Mouse (Mus musculus) lung, postnatal 25 days (tissue): ENCODE data around the gene Dmd.

ENCODE experiments used
- DNase-seq: peaks from one replicate; pipeline ENCODE4 v3.0.0; 2022; ENCODE audit warnings: low spot score

The Dmd gene

DNA sequence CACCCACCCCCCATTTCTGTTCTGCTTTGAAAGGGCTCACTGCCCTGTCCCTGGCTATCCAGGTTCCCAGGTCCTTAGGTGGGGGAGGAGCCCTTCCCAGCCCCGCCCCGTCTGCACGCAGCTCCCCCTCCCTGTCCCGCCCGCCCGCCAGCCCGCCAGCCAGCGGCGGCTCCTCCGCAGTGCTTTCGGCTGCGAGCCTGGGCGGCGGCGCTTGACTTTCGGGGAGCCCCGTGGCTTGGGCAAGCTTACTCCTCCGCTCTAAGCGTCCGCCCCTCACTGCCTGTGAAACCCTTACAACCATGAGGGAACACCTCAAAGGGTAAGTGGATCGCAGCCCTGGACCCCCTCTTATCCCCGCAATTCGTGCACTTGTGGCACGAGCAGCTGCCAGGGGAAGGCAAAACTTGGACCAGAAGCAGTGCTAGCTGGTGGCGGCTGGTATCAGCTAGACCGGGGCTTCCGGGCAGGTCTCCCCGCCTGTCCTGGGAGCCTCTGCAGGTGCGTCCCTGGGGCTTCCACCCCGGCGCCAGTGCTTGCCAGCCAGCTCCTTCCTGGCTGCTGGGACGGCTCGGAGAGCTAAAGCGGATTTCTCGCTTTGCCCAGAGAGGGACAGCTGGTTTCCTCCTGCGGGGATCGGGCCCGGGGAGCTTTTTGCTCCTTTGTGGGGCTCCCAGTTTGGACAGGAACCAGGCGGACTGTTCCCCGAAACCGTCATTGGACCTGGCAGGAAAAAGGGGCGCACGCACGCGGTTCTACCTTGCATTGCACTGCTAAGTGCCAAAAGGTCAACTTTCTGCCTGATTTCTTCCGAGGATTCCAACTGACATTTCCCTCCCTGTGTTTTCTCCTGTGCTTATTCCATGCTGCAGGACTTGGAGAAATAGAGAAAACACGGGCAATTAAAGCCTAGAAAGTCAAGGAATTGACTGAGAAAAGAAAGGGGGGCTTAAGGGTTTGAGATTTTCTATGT is 2099.8 kb downstream of the Dmd start:
- peak; percentile 43 for DNase-seq

DNA sequence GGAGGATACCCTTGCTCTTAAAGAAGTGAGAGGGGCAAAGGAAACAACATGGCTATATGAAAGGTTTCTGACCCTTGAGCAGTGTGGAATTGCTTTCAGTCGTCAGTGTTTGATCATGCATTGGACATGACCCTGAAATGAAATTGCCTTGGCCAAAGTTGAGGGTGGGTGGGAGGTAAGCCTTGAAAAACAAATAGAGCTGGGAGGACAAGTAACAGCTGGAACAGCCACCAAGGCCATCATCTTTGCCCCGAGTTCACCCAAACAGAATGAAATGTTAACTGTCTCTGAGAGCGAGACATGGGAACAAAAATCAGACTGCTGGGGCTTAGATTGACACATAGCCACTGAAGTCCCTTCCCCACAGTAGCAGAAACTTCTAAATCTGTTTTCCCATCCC is 2100.9 kb downstream of the Dmd start:
- no peak for DNase-seq

DNA sequence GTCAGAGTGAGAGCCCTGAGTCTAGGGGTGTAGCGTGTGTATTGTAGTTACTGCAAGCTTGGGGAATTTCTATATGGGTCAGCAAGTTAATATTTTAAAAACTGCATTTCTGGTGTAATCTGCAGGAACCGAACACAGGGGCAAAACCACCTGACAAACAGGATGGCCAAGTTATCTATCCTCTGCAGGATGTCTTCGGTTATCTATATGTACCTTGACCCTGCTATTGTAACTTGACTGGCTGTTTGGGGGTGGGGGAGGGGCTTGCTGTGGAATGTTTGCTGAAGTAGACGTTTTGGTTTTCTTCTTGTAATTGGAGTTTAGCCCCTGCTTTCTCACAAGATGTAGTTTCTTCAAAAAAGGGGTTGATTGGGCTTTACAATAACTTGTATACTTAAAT is 2124.9 kb downstream of the Dmd start:
- no peak for DNase-seq

DNA sequence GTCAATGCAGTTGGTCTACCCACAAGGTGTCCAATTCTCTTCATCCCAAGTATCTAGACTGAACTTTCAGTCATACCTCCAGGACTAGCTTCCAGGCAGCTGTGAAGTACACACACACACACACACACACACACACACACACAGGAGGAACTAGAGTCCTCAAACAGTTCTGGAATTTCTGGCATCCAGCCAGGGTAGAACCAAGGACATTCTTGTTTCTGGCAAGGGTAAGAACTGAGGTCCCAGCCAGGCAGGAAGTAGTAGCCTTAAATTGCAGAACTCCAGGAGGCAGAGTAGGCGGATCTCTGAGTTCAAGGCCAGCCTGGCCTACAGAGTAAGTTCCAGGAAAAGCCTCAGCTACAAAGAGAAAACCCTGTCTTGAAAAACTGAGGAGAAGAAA is 2128.2 kb downstream of the Dmd start:
- peak; percentile 45 for DNase-seq

DNA sequence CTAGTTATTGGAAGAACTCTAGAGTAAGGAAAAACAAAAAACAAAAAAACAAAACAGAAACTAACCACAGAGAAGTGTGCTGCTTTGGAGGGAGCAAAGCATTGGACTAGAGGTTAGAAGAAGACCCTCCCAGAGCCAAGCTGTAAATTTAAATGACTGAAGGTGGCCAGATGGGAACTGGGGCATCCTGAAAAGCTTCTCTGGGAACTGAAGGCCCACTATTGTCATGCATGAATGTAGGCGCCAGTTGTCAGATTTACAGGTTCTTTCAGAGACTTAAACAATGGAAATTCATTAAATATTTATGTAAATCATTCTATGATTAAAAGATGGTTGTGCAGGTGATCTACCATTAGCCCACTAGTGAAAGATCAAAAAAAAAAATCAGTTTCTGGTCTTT is 2128.9 kb downstream of the Dmd start:
- DNase-seq, result no peak

DNA sequence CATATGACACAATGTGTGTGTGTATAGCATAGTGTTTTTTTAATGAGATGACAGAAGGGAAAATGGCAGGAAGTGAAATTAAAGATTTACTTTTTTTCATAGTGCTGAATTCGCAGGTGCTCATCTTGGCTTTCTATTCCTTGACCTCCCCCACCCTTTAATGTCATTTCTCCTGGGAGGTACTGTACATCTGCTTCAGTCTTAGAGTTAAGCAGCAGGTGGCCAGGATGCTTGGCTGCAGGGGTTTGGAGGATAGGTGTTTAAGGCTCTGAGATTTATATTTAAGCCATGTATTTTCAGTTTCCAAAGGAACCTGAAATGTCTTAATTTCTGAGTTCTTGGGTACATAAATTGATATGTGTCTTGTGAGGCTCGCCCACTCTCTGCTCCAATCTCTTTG is 2130.5 kb downstream of the Dmd start:
- no peak for DNase-seq

DNA sequence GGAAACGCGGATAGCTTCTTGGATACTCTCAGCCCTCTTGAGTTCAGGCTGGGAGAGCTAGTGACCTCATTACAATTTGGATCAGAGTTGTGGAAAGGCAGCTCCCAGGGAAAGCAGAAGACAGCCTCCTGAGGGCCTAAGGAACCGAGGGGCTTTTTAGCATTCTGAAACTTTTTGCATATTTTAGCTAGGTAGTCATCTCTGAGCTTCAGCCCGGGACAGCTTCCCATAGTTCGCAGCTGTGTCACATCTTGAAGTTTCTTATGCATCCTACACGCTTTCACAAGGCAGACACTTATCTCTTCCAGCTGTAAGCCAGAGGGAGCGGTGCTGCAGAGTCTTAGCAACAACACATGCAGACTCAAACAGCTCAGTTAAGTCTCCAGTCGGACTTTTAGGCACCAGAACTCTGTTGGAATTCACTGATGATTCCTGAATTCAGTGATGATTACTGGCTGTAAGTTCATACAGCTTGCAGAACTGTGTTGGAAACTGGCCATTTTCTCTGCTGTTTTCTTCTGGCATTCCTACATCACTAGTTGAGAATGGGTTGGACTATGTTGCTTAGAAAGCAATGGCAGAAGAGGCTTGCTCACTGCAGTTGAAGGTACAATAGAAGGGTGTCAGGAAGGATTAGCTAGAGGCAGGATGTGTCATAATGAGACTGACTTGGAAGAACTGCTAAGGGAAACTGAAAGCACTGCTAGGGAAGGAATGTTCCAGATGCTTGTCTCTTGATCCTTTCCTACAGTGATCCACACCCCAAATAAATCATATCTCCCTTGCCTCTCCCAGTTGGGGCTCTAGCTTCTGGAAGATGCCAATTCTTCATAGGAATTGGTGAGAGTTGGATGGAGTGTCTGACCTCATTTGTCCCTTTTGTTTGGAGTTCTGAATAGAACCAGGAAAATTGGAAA is 2135.8 kb downstream of the Dmd start:
- peak; percentile 7 for DNase-seq

DNA sequence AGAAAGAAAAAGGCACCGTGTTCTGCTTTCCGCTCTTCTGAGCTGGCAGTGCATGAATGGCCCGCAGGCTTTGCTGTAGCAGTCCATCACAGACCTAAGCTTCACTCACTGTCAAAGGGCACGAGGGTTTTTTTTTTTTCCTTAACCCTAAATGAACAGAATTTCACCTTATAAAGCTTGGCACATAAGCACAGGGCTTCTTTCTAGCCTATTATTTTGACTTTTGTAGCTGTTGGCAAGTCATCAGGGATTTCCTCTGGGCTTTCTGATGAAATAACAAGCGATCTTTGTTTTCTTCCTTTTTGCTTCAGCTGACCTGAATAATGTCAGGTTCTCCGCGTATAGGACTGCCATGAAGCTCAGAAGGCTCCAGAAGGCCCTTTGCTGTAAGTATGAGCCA is 2140.8 kb downstream of the Dmd start:
- DNase-seq, result no peak

DNA sequence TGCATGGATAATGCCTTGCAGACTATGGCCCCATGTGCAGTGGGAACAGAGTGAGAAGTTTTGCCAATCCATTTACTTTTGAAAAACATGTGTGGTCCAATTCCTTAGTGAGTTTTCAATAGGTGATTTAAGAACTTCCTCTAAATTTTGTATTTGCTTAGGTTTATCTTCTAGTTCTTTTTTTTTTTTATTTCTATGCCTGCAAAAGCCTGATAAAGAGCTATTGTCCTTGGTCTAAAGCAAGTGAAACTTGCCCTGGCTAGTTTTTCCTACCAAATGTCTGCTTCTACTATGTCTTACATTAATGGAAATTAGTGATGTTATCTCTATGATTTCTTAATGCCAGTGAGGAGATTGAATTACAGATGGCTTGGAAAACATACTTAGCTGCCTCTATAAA is 2144.7 kb downstream of the Dmd start:
- no peak for DNase-seq

DNA sequence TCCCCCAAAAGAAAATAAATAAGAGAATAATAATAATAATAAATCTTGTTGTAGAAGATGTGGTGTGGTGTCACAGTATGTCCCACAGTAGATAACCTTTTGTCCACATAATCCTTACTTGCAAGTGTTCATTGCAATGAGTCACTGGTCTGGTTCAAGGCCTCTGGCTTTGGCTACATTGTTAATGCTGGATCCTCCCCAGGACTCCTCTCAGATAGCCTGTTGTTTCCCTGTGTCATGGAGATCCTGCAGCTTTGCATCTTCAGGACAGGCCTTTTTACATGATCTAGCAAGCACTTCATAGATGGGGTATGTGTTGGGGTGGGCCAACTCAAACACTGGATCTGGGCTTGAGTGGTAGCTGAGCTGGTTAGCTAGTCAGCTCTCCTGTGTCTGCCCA is 2150.0 kb downstream of the Dmd start:
- DNase-seq, result no peak

DNA sequence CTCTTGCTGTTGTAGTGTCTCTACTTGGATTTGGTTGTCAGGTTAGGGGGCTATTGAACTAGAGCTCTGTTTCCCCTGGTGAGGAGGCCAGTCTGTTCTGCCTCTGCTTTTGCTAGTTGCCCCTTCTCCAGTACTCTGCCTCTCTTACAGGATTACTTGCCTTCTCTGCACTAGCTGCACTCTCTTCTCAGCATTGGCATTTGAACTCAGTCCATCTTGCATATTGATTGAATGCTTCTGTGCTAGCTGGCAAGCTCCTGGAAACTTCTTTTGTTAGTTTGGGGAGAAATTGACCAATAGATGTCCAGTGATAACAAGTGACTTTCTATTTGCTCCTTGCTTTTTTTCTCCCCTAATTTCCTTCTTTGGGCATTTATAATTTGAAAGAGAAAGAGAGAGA is 2163.7 kb downstream of the Dmd start:
- DNase-seq, result no peak

DNA sequence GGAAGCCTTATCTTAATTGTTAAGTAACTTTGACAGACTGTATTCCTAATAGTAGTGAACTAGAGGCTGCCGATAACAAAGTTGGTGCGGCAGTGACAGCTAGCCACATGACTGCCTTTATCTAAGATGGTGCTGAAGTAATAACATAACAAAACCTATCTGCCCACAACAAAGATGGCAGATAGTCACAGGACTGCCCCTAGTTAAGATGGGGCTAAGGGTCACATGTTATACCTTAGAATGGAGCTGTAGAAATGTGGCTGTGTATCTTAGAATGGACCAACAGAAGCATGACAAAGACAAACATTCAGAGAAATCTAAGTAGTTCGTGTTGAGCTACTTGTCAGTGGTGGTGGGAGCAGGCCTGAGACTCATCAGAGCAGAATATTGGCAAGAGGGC is 2184.0 kb downstream of the Dmd start:
- no peak for DNase-seq

DNA sequence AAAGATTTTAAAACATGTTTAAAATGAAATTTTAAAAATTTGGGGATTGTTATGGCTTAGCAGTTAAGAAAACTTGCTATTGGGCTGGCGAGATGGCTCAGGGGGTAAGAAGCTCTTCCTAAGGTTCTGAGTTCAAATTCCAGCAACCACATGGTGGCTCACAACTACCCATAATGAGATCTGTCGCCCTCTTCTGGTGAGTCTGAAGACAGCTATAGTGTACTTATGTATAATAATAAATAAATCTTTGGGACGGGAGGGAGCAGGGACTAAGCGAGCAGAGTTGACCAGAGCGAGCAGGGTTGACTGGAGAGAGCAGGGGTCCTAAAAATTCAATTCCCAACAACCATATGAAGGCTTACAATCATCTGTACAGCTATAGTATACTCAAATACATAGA is 2188.6 kb downstream of the Dmd start:
- no peak for DNase-seq

DNA sequence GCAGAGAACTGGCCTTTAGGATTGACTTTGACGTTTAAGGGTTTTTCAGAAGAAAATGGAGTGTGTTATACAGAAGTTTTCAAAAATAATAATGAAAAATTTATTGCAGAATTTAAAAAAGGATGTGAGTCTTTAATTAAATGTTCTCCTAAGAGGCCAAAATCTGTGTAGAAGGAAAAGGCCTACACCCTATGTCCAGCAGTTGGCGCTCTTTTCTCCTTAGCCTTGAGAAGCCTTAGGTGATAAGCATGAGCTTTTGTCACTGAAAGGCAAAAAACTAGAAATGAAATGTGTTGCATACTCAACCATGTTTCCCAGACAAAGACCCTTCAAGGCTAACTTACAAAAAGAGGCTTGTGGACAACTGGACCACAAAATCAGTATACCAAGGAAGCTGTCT is 2222.6 kb downstream of the Dmd start:
- peak; percentile 2 for DNase-seq

DNA sequence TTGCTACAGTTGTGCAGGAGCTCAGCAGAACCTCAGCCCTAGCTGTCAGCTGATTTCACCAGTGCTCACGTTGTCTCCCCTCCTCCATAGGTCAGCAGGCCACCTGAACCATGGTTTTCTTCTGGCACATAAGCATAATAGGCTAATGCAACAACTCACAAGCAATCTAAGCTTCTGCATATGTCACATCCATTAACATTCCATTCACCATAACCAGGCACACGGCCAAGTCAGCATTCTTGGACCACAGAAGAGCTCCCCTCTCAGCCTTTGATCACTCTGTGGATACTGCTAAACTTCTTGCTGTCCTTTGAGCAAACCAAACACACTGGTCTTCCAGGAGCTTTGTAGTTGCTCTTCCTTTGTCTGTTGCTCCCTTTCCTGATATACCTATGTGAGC is 2238.9 kb downstream of the Dmd start:
- no peak for DNase-seq

DNA sequence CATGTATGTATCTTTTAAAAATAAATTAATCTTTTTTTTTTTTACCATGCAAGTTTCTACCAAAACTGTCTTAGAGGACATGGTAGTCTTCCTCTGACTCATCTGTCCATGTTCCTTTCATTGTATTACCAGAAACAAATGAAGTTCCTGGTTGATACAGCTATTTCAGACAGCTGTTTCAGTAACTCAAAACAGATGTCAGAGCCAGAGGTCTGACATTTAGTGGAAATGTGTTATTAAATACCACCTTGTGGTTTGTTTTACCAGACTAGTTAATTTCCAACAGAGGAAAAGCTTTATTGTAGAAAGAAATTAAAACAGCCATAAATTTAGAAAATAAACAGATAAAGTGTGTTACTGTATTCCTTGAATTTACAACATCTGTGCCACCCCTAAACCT is 2245.2 kb downstream of the Dmd start:
- DNase-seq, result no peak

DNA sequence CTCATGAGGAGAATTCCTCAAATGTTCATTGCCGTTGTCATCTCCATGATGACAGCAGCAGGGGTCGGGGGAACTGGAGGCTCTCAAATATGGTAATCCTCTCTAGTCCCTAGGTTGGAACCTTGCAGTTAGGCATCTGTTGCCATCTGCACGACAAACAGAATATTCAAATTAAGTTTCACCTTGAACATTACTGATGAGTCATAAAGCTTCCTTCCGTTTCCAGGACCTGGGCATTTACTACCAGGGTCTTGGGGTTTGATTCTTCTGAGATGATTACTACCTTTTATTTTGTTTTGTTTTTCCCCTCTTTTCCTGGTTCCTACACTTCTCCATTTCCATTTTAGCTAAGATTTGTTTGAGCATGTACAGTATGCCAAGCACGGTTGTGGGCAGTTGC is 2249.0 kb downstream of the Dmd start:
- no peak for DNase-seq

DNA sequence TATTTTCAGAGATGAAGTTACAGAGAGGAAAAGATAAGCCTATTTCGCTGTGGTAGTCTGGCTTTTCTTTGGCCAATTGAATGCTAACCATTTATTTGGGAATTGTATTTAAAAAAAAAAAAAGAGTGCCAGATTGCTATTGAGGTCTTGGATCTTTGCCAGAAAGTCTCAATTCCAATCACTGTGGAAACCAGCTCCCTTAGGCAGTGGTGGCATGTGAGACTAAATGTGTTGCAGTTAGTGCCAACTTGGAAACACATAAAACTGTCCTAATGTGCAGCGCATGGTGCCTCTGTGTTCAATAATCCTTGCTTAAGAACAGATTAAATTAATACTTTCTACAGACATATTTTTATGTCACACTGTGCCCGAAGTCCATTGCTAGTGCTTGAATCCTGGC is 2250.7 kb downstream of the Dmd start:
- DNase-seq, result no peak

DNA sequence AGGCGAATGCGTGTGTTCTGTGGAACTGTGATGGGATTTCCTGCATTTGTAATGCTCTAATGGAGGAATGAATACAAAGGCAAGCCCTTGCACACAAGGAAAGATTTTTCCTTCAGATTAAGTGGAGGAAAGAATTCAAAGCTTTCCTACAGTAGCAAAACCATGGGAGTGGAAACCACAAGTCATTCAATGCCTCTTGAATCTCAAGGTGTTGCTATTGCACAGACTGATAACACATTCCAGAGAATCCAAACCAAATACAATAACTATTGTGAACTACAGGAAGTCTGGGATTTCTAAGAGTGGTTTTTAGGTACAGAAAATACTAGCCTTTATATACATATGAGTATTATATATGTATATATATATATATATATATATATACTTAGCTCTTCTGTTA is 2258.3 kb downstream of the Dmd start:
- DNase-seq, result no peak

DNA sequence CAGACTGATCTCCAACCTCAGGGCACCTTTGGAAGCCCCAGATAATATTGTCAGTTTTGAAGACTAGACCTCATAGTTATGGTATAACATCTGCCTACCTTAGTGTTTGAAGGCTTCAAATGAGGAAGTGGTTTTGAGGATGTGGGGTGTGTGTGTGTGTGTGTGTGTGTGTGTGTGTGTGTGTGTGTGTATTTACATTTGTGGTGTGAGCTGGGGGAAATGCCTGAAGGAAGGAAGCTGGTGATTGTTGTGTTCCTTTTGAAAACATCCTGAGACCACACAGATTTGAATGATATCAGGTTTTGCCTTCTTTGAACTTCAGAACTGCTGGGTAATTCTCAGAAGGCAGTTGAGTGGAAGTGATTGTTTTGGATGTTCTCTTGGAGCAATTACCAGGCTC is 2278.2 kb downstream of the Dmd start:
- DNase-seq, result no peak

DNA sequence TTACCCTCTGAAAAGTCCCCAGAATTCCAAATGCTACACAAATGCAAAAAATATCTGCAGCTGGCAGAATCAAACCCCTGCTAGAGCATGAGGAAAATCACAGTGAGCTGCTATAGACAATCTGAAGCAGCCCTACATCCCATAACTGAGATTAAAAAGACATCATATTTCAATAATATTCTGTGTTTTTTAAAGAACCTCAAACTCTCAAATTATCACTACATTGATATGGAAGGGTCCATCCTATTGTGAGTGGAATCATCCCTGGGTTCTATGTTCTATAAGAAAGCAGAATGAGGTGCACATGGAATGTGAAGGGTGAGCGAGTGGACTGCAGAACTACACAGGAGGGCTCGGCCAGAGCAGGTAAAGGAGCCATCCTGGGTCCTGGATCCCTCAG is 2300.7 kb downstream of the Dmd start, which contains the start of gene Fthl17a:
TSS of gene Fthl17a (plus strand) at position 301 of the 400 bp plus-strand sequence.
- no peak for DNase-seq
